Mouse (Mus musculus) hindbrain, embryonic 13.5 days (tissue): ENCODE data around the gene Tmem150c. TPM values are rescaled to one million over a fixed set of nuclear protein-coding genes. Genes with fewer than 3 reads are reported as not detected.

ENCODE experiments used
- ATAC-seq: fragments of 200-750 bp; cut with Nextera tagmentation; 2 replicates; pipeline ENCODE4 v1.8.0; 2017; ENCODE audit warnings: moderate TSS enrichment; ENCODE audit not compliant: low FRiP score
- H3K27ac ChIP-seq: fragments of 300-500 bp; sonication (generic); 2 replicates; pipeline ENCODE4 v1.5.1; 2015; ENCODE audit warnings: inconsistent platforms, mild to moderate bottlenecking, moderate library complexity
- H3K27me3 ChIP-seq: fragments of 300-500 bp; sonication (generic); 2 replicates; pipeline ENCODE4 v1.6.1; 2015; ENCODE audit warnings: mild to moderate bottlenecking, inconsistent platforms
- H3K36me3 ChIP-seq: fragments of 300-500 bp; sonication (generic); 2 replicates; pipeline ENCODE4 v1.6.1; 2015; ENCODE audit warnings: mild to moderate bottlenecking, inconsistent platforms
- H3K4me1 ChIP-seq: fragments of 300-500 bp; sonication (generic); replicated peaks from 2 replicates; pipeline ENCODE4 v1.6.1; 2015; ENCODE audit warnings: inconsistent platforms
- H3K4me2 ChIP-seq: fragments of 300-500 bp; sonication (generic); 2 replicates; pipeline ENCODE4 v1.6.1; 2015; ENCODE audit warnings: inconsistent platforms, mild to moderate bottlenecking, moderate library complexity
- H3K4me3 ChIP-seq: fragments of 300-500 bp; sonication (generic); 2 replicates; pipeline ENCODE4 v1.5.1; 2015; ENCODE audit warnings: mild to moderate bottlenecking, inconsistent platforms
- H3K9ac ChIP-seq: fragments of 300-500 bp; sonication (generic); 2 replicates; pipeline ENCODE4 v1.6.1; 2015; ENCODE audit warnings: mild to moderate bottlenecking, inconsistent platforms
- H3K9me3 ChIP-seq: fragments of 300-500 bp; sonication (generic); 2 replicates; pipeline ENCODE4 v1.6.1; 2016; ENCODE audit warnings: inconsistent platforms
- WGBS: fragments of 180-500 bp; shearing (Covaris S2); methylation state at CpG from one replicate; pipeline ENCODE4 v1.1.7; 2015; 5-methylcytosine and 5-hydroxymethylcytosine counted together
- polyA plus RNA-seq: library from polyadenylated mRNA; unstranded; fragments of >200 nt; fragmentation: Nextera tagmentation; extraction: Ambion mirVana; gene quantifications from 2 replicates; pipeline ENCODE4 v1.2.1, GENCODE M21; 2015

Gene Tmem150c
- polyA plus RNA-seq, 1 experiment from 2014 or later: 19.4 TPM

DNA sequence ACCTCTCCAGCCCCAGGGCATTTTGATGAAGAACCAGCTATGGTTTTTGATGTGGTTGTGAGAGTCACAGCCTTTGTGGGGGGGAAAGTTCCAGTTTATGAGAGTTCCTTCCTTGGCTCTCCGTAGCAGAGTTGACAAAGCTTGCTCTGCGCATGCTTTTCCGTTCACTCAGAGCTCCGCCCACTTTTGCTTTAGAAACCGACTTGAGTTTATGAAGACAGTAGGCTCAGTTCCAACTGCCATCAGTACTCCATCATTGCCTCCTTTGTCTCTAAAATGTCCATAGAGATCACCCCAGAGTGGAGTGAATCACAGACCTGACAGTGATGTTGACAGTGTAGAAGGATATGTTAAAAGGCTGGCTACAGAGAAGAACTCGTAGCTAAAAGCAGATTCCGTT is 3.8 kb upstream of the Tmem150c start:
- H3K9ac ChIP-seq: no peak overlapping the region
- no peak overlapping the region for H3K4me2 ChIP-seq
- no peak overlapping the region for H3K27ac ChIP-seq
- 68% methylated on average over 7 of the region's 7 CpGs for WGBS
- H3K4me3 ChIP-seq: no peak overlapping the region
- no peaks in the 10 kb centered on the region for H3K36me3 ChIP-seq
- no peaks in the 10 kb centered on the region for H3K9me3 ChIP-seq
- no peak for ATAC-seq
- H3K4me1 ChIP-seq: peaks cover 8% of the 10 kb centered on the region
- no peaks in the 10 kb centered on the region; the same call in 1 of the 2 replicates for H3K27me3 ChIP-seq

DNA sequence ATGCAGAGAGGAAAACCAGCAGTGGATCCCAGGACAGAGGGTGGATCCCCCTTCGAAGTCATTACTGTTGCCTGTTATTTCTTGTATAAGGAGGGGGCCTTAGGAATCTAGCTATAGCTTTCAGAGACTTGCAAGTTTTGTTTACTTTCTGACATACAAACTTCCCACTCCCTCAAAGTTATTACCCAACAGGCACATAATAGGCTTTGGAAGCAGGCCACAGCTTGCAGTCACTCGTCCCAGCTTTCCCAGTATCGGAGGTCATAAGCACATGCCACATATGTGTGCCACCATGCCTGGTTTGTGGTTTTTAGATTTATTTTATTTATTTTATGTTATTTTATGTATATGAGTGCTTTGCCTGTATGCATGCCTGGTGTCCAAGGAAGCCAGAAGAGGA is 3.2 kb upstream of the Tmem150c start:
- 90% methylated on average over 3 of the region's 3 CpGs for WGBS
- Histone ChIP-seq H3K9ac (no peak overlapping the region), H3K4me2 (no peak overlapping the region), H3K4me3 (no peak overlapping the region), H3K4me1 (peaks cover 13% of the 10 kb centered on the region), H3K36me3 (no peaks in the 10 kb centered on the region), H3K27ac (no peak overlapping the region), H3K9me3 (no peaks in the 10 kb centered on the region), H3K27me3 (peaks cover 2% of the 10 kb centered on the region; the same call in 1 of the 2 replicates)
- no peak for ATAC-seq

DNA sequence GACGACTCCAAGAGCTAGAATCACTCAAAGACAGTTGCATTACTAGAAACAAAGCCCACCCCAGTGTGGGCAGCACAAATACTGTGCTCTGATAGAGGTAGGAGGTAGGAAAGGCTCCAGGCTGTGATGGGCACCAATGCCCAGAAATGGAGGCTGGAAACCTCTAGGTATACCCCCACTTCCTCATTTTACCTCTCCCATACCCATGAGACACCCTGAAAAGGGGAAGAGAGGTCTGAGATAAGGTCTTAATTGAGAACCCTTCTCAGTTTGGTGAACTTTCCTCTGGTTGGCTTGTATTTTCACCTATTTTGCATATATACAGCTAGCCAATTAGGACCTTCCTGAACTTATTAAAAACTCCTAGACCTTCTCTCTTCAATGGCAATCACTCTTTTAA is 2.4 kb upstream of the Tmem150c start:
- no peak for ATAC-seq
- no peak overlapping the region for H3K27ac ChIP-seq
- H3K9me3 ChIP-seq: no peaks in the 10 kb centered on the region
- H3K4me1 ChIP-seq: peaks cover 13% of the 10 kb centered on the region
- WGBS: 75% methylated on average over 1 of the region's 1 CpGs
- peaks cover 10% of the 10 kb centered on the region for H3K27me3 ChIP-seq
- H3K9ac ChIP-seq: no peak overlapping the region
- H3K36me3 ChIP-seq: no peaks in the 10 kb centered on the region
- no peak overlapping the region for H3K4me2 ChIP-seq
- H3K4me3 ChIP-seq: no peak overlapping the region

DNA sequence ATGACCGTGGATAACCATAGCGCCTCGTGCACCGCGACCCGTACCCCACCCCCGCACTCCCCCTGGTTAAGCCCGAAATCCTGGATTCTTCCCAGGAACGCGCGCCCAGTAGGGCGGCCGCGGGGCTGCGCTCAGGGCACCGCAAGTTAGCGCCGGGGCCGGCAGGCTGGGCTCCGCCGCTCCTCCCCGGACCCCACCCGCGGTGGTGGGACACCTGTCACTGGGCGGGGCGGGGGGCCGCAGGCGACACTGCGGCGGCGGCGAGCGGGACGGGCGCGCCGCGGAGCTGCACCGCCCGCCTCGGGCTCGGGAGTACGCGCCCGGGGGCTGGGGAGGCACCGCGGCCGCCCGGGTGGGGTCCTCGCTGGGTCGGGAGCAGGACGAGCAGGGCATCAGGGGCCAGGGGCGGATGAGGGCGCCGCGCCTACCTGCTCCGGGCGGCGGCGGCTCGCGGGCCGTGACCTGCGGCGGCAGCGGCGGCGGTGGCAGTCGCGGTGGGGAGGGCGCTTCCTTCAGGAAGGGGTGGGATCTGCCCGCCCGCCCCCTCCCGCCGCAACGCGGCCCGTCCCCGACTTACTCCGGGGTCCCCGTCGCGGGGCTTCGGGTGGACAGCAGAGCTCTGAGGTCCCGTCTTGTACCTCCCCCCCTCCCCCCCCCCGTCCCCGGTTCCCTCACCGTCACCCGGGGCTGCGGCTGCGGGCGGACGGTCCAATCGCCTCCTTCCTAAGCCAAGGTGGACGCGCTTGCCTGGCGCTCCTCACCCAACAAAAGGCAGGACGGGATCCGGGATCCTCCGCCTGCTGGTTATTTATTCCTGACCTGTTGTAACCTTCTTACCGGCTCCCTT is 594 bp downstream of the Tmem150c start:
- Histone ChIP-seq H3K9me3 (no peaks in the 10 kb centered on the region), H3K4me2 (peak overlapping the region; percentile 91), H3K9ac (peak overlapping the region; percentile 90), H3K36me3 (no peaks in the 10 kb centered on the region), H3K4me3 (peak overlapping the region; percentile 81), H3K27ac (peak overlapping the region; percentile 69), H3K4me1 (peaks cover 13% of the 10 kb centered on the region), H3K27me3 (peaks cover 15% of the 10 kb centered on the region)
- ATAC-seq: peak; percentile 71
- under 1% methylated on average over 73 of the region's 101 CpGs for WGBS

DNA sequence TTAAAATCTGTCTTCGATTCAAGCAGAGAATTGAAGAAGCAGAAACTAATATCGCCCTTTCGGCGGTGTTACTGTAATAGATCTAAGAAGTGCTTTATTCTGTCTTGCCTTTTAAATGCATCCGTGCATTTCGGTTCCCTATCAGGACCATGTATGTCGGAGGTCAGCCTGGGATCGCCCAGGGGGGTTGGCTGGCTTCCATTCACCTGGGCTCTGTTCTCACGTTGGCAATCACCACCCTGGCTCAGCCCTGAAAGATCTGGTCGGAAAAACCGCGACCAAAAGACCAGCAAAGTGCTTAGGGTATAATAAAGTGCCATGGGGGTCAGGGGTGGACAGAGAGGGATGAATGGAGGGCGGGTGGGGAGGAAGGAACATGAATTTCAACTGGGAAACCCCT is 1.3 kb downstream of the Tmem150c start:
- peak overlapping the region; percentile 81 for H3K4me3 ChIP-seq
- WGBS: 11% methylated on average over 13 of the region's 13 CpGs
- H3K4me2 ChIP-seq: peak overlapping the region; percentile 91
- H3K27ac ChIP-seq: peak overlapping the region; percentile 69; the same call in 1 of the 2 replicates
- peak; percentile 37; the same call in 1 of the 2 replicates for ATAC-seq
- peaks cover 13% of the 10 kb centered on the region for H3K4me1 ChIP-seq
- peak overlapping the region; percentile 90 for H3K9ac ChIP-seq
- H3K27me3 ChIP-seq: peaks cover 15% of the 10 kb centered on the region
- H3K36me3 ChIP-seq: no peaks in the 10 kb centered on the region
- H3K9me3 ChIP-seq: no peaks in the 10 kb centered on the region

DNA sequence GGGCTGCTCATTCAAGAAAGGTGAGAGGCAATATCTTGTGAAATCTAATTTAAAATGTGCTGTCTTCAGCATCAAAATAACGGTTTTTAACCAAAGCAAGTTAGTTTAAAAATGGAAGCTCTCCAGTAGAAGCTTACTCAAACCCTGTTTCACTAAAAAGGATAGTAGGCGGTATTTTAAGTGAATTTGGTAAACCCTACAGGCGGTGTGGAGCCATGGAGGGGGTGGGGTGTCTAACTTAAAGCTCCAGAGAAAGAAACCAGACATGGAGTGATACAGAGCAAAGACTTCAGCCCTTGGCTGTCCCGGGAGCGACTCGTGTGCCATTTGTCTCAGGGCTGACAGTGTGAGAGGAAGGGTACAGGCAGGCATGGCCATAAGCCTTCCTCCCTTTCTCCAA is 4.0 kb downstream of the Tmem150c start:
- no peaks in the 10 kb centered on the region for H3K9me3 ChIP-seq
- no peaks in the 10 kb centered on the region for H3K36me3 ChIP-seq
- H3K4me2 ChIP-seq: no peak overlapping the region
- H3K9ac ChIP-seq: no peak overlapping the region
- H3K27me3 ChIP-seq: peaks cover 15% of the 10 kb centered on the region
- WGBS: 88% methylated on average over 6 of the region's 6 CpGs
- ATAC-seq: no peak
- no peak overlapping the region for H3K27ac ChIP-seq
- H3K4me1 ChIP-seq: peaks cover 13% of the 10 kb centered on the region
- H3K4me3 ChIP-seq: no peak overlapping the region

DNA sequence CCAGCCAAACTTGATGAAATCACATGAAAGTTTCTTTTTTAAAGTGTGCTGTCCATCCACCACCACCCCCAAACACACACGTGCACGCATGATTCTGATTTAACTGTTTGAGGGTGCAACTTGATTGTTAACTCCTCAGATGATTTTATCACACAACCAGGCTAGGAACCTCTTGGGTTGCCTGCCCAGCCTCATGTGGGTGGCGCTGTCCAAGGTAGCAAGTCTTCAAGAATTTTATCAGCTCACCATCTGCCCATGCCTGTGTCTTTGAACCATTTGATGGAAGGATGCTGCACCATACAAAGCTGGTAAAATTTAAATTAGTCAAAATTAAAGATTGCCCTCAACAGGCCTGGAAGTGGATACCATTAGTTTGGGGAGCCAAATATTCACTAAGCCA is 9.6 kb downstream of the Tmem150c start:
- H3K9ac ChIP-seq: no peak overlapping the region
- 69% methylated on average over 3 of the region's 3 CpGs for WGBS
- ATAC-seq: no peak

DNA sequence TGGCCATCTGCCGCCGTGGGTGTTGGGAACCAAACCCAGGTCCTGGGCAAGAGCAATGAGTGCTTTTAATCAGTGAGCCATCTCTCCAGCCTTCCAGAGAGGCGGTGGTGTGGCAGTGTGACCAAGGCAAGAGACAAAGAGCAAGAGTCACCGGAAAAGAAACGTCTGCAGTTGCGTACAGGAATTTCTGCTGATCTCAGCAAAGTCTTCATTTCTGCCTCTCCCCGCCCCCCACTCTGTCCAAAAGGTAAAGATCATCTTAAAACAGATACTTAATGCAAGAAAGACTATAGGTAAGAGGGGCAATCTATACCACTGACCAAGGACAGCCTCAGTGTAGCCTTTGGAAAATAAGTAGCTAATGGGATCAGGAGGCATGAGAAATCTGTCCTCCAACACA is 14.8 kb downstream of the Tmem150c start:
- 75% methylated on average over 7 of the region's 7 CpGs for WGBS
- H3K27ac ChIP-seq: no peak overlapping the region
- no peak overlapping the region for H3K4me3 ChIP-seq

More for the DNA sequence above, 9.6 kb downstream of the Tmem150c start:
- Histone ChIP-seq H3K4me2 (no peak overlapping the region), H3K9me3 (no peaks in the 10 kb centered on the region), H3K4me3 (no peak overlapping the region), H3K36me3 (no peaks in the 10 kb centered on the region), H3K27ac (no peak overlapping the region), H3K27me3 (no peaks in the 10 kb centered on the region), H3K4me1 (no peaks in the 10 kb centered on the region)

DNA sequence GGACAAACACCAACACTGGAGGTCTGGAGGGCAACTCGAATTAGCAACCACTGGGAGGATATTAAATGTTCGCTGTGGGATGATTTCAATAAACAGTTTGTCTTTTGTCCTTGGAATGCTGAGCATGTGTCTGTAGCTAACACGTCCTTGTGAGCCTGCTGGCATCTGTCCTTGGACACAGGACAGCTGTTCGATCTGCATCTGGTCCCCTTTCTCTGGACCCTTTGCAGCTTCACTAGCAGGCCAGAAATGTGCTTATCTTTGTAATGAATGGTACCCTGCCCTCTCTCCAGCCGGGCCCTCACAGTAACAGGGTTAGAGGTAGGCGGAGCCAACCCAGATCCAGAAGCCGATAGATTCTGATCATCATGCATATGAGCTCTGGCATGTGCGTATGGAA is 32.3 kb downstream of the Tmem150c start:
- Histone ChIP-seq H3K9ac (no peak overlapping the region), H3K27ac (no peak overlapping the region), H3K27me3 (no peaks in the 10 kb centered on the region), H3K9me3 (no peaks in the 10 kb centered on the region), H3K4me1 (0 out of 2 replicates have a peak, but pooled peaks cover 2% of the 10 kb centered on the region), H3K36me3 (no peaks in the 10 kb centered on the region), H3K4me2 (no peak overlapping the region), H3K4me3 (no peak overlapping the region)
- ATAC-seq: no peak
- WGBS: 66% methylated on average over 8 of the region's 8 CpGs

More for the DNA sequence above, 14.8 kb downstream of the Tmem150c start:
- H3K36me3 ChIP-seq: no peaks in the 10 kb centered on the region
- no peaks in the 10 kb centered on the region for H3K4me1 ChIP-seq
- H3K27me3 ChIP-seq: no peaks in the 10 kb centered on the region
- no peaks in the 10 kb centered on the region for H3K9me3 ChIP-seq
- H3K4me2 ChIP-seq: no peak overlapping the region
- H3K9ac ChIP-seq: no peak overlapping the region
- no peak for ATAC-seq

DNA sequence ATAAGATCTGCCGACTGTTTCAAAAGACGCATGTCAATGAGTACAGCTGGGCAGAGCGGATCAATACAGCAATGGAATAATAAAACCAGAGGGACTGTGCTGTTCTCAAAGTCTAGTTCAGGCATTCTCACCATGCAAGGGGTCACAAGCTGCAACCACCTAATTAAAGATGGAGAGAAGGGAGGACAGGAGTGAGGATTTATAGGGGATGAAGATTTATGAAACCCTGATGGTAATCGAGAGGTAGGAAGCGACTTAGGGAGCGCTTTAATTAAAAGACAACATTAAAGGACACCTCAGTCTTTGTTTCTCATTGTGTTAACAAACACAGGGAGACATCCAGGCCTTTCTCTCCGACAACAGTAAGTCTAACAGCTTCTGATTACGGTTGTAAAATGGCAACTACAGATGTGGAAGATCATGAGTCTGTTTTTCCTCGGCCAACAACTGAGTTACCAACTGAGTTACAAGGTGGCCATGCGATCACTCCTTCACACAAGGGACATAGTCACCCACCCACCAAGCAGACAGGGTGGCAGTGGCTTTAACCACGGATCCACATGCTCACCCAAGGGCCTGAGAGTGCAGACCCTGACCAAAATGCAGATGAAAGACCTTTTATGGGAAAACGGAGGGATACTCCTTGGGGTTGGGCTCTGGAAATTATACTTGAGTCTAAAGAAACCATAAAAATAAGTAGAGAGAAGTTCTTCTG is 34.0 kb downstream of the Tmem150c start:
- peaks cover 10% of the 10 kb centered on the region for H3K4me1 ChIP-seq
- no peak overlapping the region for H3K9ac ChIP-seq
- 81% methylated on average over 12 of the region's 12 CpGs for WGBS
- no peaks in the 10 kb centered on the region for H3K27me3 ChIP-seq
- no peak overlapping the region for H3K4me2 ChIP-seq
- H3K36me3 ChIP-seq: no peaks in the 10 kb centered on the region
- no peak overlapping the region for H3K27ac ChIP-seq
- ATAC-seq: no peak
- H3K4me3 ChIP-seq: no peak overlapping the region
- H3K9me3 ChIP-seq: no peaks in the 10 kb centered on the region

DNA sequence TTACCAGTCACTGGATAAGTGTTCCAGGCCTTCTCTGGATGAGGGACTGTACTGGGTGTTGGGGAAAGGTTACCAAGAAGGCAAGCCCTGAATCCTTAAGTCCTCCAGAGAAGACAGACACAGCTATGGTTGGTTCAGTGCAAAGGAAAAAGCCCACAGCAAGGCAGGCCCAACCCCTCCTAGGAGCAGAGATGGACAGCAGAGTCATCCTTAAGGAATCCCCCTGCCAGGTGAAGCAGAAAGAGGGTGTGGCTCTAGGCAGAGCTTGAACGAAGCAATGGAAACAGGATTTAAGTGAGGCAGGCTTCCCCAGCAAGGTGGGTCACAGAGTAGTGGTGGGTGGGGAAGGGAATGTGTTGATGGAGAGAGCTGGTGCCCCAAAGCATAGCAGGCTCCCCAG is 35.1 kb downstream of the Tmem150c start:
- Histone ChIP-seq H3K36me3 (no peaks in the 10 kb centered on the region), H3K27ac (no peak overlapping the region)
- ATAC-seq: no peak

DNA sequence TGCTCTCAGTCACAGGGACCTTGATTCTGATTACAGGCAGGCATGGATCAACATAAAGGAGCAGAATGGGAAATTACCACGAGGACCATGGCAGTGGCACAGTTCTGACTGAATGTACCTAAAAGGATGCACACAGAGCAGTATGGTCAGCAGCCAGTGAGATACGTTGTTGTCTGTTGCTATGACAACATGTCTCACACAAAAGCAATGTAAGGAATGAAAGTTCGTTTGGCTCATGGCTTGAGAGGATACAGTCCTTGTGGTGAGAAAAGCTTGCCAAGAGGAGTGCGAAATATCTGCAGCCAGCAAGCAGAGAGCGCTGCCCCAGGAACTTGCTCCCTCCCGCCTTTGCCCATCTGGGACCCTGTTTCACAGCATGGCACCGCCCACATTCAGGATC is 36.3 kb downstream of the Tmem150c start:
- Histone ChIP-seq H3K4me2 (no peak overlapping the region), H3K4me1 (peaks cover 19% of the 10 kb centered on the region), H3K4me3 (no peak overlapping the region), H3K27ac (no peak overlapping the region), H3K9me3 (no peaks in the 10 kb centered on the region), H3K9ac (no peak overlapping the region), H3K36me3 (no peaks in the 10 kb centered on the region), H3K27me3 (no peaks in the 10 kb centered on the region)
- 40% methylated on average over 7 of the region's 7 CpGs for WGBS
- no peak for ATAC-seq

More for the DNA sequence above, 35.1 kb downstream of the Tmem150c start:
- Histone ChIP-seq H3K27me3 (no peaks in the 10 kb centered on the region), H3K9ac (no peak overlapping the region), H3K4me1 (peaks cover 14% of the 10 kb centered on the region), H3K9me3 (no peaks in the 10 kb centered on the region), H3K4me2 (no peak overlapping the region), H3K4me3 (no peak overlapping the region)
- WGBS: 57% methylated on average over 1 of the region's 1 CpGs
